Mouse (Mus musculus) left cerebral cortex, adult 8-10 months (tissue): ENCODE data around the gene Slc24a4. TPM values are rescaled to one million over a fixed set of nuclear protein-coding genes. Genes with fewer than 3 reads are reported as not detected.

Experiments used
- DNase-seq, 2 experiments: peaks; one replicate each; pipeline ENCODE4 v3.0.0; 2022; ENCODE audit warnings: low spot score in 2 of 2
- total RNA-seq, 4 experiments: library from RNA; stranded (reverse); gene quantifications; 2 replicates each; pipeline ENCODE4 v1.2.4; 2022

Gene Slc24a4
- total RNA-seq, 4 experiments from 2014 or later, result 47.2 to 53.8 (median 50.8) TPM

DNA sequence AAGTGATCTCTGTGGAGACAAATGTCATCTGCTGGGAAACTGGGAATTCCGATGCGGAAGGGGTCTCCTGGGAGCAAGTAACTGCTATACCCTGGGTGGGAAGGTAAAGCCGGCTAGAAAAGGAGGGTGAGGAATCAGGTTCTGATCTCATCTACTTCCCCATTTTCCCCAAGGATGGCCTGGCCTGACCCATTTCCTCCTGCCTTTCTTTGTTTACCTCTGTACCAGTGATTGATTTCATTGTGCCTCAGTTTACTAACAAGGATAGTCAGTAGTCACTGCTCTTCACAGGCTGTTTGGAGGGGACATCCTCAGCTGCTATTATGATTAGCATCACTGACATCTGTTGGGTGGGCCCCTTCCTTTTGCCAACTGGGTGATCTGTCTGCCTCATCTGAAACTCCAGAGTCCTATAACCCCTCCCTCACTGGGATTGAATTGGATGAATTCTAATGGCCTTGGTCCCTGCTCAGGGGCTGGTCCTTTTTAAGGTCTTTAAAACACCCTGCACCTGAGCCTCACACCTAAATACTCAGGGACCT, 156.2 kb downstream of the Slc24a4 start:
- no peak for DNase-seq

DNA sequence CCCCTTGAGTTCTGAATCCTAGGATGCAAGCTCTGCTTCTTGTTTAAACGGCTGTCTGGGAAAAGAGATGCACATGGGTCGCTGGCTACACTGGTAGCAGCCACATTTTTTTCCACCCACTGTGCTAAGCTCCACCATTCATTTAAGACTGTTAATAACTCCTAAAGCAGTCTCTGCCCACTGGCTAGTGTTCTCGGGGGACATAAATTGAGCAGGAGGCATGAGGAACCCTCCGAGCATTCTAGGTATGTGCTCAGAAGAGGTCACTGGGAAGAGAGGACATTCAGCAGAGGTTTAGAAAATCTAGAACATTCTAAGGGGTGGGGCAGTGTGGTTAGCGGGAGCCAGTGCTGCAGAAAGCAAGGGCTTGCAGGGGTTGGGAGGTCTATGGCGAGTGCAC, 156.8 kb downstream of the Slc24a4 start:
- DNase-seq, result no peak

DNA sequence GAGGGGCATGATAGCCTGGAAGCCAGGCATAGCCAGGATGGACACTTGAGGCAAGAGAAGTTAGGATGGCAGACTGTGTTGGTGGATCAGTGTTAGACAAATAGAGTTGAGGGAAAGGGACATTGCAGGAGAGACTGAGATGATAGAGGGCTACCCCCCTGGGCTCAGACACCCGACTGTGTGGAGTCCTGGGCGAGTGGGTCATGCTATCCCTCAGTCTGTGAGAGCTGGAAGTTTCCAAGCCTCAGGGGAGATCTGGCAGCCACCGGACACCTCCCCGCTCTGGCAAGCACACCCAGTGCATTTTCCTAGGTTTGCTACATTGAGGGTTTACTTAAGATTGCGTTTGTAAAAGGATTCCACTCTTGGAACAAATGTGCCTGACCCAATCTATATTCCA, 157.2 kb downstream of the Slc24a4 start:
- no peak for DNase-seq

DNA sequence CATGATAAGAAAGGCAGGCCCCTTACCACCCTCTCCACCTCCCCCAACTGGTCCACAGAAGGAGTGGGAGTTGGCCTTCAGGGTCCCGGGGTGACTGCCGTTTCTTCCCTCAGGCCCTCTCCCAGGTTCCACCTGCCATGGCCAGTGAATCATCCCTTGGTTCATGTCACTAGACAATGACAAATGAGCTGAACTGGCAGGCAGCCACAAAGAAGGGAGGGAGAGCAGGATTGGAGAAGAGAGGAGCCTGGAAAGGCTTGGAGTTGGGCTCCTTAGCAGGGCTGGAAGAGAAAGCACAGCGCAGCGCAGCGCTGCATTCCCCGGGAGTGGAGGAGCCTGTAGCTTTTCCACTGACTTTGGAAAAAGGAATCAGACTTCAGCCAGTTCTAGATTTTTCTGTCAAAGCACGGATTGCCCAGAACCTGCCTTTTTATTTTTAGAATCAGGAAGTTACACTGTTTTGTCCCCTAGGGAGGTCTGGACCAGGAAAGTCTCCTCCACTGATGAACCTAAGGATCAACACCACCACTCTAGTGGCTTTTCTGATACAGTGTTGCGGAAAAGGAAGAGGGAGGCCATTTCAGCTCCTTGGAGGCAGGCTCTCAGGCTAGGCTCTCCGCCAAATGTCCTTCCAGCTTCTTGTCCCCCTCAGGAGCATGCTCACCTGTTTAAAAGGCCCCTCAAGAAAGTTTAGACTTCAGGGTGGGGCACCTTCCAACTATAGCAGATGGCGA, 158.3 kb downstream of the Slc24a4 start:
- no peak for DNase-seq

DNA sequence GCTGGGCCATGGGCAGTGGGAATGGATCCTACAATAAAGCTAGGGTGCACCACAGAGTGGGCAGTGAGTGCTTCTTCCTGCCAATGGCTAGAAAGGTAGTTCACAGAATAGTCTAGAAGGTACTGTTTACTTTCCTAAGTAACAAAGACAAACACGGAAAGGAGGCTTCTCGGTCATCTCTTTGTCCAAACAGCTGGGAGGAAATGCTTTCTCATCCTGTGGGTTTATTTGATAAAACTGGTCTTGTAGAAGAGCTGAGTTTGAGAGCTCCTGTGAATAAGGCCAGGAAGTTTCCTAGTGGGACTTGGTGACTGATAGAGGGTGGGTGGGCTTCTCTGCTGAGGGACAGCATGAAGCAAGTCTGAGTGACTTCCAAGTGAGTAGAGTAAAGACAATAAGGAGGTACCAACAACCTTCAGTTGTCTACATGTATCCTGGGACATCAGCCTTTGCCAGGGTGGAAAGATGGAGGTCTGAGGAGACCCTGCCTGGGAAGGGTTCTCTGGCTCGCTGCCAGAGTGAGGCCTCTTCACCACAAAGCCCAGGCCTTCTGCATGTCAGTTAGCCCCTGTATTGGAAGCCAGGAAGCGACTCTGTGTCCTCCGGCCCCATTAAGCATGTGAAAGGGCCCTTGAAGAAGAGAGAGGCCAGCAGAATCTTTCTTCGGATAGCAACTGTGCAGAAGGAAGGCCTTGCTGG, 159.5 kb downstream of the Slc24a4 start:
- DNase-seq, result no peak

DNA sequence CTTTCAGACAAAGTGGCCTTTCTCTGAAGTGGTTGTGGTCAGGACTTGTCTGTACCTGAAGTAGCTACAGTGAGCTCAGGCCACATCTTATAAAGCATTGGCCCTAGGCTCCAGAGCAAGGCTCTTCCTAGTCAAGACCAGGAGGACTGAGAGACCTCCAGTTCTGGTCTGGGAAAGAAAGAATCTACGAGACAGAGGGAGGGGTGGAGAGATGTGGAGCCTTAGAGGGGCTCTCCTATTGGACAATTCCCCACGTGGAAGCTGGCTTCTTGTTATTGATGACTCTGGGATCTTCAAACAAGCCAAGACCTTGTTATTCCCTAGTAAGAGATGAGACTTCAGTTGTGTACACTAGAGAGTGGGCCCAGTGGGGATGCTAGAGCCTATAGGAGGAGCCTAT, 160.3 kb downstream of the Slc24a4 start:
- DNase-seq, result no peak

DNA sequence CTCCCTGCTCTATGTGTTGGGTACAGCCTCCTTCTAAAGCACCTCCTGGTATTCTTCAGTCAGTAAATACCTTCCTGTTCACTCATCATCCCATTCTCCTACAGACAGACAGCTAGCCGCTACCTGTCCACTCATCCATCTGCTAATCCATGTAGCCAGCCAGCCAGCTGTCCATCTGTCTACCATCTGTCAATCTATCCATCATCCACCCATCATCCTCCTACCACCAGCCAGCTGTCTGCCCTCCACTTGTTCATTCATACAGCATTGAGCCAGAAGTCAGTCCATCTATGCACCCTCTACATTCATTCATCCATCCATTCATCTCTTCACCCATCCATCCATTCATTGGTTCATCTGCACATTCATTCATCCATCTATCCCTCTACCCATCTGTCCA, 161.0 kb downstream of the Slc24a4 start:
- DNase-seq, result no peak

DNA sequence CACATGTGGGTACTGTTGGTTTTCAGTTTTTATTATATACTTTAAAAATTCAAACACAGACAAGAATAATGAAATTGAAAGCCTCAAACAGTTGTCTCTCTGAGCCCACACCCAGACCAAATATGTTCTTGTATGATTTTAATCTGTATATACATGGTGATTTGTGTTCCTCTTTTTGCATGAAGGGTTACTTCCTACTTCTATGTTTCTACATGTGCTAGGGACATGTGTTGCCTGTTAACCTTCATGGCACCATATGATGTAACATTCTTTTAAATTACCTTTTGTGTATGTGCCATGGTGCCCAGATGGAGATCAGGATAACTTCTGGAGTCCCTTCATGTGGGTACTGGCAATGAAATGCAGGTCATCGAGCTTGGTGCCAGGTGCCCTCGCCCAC, 162.1 kb downstream of the Slc24a4 start:
- DNase-seq, result no peak

DNA sequence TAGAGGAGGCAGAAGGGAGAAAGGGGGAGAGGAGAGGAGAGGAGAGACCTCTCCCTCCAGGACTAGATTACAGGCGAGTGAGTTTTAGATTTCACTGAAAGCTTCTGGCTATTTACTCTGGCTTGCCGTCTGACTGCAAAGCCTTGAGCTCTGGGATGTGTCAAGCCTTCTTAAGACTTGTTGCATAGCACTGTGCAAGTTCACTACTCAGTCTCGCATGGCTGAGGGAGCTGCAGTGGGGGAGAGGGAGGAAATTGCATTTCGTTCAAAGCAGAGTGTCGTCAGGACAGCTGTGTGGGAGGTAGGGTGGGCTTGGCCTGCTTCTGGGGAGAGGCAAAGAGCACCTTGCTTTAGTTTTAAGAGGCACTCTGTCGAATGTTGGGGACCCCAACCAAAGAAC, 163.2 kb downstream of the Slc24a4 start:
- no peak for DNase-seq

DNA sequence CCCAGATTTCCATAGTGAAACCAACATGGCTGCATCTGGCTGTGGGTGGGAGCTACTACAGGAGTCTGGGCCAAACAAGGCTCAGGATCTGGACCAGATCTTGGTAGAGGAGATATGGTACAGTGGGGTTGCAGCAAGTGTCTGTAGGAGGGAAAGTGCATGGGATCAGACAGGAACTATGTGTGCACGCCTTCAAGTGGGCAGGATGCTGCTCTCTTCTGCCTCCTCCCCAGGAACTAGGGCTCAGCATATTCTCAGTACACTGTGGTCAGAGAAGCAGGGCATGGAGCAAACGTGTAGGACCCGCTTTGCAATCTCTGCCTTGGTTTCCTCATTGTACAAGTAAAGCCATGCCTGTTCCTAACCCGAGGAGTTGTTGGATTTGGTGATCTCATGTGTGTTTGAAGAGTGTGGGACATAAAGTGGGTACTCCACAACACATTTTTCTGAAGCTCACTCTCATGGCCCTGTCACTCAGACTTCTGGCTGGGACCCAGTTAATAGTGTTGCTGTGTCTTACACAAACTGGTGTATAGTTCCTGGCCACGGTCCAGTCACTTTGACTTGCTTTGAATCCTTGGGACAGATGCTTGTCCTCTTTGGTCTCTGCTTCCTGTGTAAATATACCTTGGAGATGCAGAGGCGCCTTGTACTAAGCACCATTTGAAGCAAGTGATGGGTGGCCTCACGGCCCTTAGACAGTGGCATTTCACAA, 164.1 kb downstream of the Slc24a4 start:
- DNase-seq, result no peak

DNA sequence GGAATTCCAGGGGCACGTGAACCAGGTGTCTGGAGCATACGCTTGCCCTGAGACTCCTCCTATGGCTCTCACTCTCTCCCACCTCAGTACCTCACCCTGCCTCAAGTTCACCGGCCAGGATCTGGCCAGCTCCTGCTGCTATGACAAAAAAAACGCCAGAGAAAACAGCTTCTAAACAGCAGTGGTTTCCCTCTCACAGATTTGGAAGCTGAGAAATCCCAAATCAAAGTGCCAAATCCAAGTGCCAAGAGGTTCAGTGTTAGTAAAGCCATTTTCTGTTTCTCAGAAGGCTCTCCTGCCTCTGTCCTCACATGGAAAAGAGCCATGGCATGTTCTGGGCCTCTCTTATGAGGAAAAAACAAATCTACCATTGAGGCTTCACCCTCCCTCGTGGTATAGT, 166.1 kb downstream of the Slc24a4 start:
- no peak for DNase-seq

DNA sequence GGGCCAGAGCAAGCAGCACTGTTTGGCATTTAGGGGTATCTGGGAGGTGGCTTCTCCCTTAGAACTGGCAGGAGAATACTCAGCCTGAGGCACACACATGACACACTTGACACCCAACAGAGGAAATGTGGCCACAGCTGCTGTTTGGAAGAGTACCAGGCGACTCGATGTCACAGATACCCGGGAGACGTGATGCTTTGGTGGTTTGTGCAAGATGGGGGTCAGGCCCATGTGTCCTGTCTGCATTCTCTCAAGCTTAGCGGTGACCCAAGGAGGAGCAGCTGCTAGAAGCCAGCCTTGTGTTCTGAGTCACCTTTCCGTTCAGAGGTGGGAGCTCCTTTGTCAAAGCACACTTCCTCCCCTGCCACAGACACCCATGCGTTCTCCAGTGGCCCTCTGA, 166.7 kb downstream of the Slc24a4 start:
- DNase-seq, result no peak

DNA sequence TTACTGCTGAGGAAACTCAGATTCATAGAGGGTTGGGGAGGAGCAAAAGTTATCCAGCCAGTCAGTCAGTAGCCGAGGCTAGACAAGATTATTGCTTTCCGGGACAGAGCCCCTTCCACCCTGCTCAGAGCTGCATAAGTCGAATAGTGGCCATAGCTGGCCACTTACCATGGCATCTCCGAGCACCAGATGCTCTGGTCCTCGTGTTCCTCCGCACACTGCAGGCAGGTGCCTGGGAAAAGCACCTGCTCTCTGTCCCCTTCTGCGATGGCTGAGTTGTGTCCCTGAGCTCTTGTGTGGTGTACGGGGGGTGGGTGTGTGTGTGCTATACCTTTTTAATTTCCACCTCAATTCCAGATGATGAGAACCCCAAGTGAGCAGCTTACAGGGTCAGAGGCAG, 167.1 kb downstream of the Slc24a4 start:
- DNase-seq, result no peak

DNA sequence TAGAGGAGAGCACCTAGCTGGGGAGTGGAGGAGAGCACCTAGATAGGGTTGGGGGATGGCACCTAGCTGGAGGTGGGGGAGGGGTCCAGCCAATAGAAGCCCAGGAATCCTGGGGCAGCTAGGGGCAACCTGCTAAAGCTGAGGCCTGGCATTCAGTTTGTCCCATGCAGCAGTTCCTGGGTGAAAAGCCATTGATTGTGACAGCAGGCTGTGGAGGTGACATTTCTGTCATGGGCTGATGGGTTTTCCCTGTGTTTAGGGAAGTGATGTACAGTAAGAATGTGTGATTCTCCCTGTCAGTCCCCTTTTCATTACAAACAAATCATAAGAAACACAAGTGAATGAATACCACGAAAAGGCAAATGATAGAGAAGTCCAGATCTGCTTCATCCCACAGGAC, 167.8 kb downstream of the Slc24a4 start:
- no peak for DNase-seq

DNA sequence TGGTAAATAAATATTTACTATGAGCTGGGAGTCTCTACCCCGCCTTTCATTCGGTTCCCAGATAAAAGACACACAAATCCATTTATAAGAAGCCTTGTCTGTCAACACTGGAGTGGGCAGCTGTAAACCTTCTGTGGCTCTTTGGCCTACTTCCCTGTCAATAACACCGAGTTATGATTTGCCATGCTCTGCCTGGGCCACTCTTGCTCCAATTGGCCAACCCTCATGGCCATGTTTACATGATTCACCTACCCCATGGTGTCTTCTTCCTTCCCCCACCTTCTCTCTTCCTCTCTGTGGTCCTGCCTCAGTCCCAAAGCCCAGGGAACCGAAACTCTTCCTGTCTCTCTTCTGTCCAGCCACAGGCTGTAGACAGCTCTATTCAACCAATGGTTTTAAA, 168.4 kb downstream of the Slc24a4 start:
- DNase-seq, result no peak

DNA sequence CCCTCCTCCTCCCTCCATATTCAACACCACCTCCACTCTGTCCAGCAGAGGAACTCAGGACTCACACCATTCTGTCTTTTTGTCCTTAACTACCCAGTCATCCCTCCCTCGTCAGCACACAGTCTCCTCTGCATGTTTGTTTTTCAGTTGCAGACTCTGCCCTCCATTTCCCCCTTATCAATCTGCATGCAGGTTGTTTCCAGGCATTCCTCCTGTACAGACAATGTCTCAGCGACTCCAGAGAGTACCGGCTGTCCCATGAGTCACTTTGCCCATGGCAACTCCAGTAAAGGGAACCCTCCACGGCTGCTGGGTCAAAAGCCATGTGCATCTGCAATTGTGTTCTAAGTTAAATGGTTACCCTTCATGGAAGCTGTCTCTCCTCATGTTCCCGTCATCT, 170.7 kb downstream of the Slc24a4 start:
- DNase-seq, result no peak

DNA sequence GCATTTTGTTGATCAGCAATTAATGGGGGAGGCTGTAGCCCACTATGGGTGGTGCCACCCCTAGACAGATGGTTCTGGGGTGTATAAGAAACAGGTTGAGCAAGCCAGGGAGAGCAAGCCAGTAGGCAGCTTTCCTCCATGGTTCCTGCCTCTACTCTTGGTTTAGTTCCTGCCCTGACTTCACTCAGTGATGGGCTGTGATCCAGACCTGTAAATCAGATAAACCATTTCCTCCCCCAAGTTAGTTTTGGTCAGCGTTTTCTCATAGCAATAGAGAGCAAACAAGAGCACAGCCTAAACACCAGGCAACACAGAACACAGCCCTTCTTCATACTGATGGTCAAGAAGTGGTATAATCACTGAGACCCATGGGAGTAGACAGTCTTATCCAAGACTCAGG, 173.1 kb downstream of the Slc24a4 start:
- no peak for DNase-seq

DNA sequence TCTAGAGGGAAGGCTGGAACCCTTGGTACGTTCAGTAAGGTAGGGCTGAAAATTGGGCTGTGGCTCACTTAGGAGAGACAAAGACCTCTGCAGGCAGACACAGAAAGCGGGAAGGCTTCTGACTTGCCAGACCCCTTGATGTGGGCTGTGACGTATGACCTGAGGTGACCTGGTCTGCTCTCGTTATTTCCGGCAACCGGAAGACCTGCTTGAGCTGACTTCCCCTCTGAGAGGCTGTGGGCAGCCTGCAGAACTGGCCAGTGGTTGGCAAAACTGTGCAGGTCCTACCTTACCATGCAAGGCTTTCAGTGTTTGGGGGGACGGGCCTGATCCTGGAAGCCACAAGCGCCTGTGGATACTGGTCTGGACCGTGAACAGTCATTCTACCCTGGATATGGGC, 173.8 kb downstream of the Slc24a4 start:
- no peak for DNase-seq

DNA sequence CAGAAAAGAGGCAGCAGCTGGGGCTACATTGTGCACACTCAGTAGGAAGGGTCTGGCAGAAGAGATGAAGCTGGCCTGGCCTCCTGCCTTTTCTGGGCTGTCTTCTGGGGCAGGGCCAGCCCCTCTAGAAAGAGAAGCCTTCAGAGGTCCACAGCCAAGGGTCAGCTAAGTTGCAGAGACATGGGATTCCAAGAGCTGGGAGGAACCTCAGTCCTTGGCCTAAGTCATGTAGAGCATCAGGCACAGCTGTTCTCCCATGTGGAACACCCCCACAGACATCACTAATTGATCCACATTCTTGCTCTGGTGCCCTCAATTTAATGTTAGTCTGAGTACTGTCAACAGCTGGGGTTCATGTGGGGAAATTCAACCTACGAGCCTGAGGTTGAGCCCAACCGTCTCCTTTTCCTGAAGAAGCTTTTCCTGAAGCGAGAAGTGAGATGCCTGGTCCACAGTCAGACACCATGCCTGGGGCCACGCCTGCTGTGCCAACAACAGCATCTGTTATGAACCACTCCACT, 174.4 kb downstream of the Slc24a4 start:
- no peak for DNase-seq

DNA sequence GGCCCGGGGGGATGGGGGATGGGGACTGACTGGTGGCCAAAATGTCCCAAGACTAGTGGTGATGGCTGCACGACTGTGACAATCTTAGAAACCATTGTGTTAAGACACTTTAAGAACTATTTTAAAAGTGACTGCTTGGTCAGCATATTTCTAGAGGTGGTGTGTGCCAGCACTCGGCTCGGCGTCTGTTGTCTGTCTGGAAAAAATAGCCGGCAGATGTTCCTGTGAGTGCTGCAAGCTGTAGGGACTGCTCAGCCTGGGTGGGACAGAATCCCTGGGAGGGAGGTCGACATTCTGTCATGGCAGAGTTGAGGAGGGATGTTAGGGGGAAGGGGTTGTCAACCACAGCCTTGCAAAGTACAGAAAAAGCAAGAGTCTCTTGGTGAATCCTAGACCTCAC, 175.3 kb downstream of the Slc24a4 start:
- DNase-seq, result no peak

DNA sequence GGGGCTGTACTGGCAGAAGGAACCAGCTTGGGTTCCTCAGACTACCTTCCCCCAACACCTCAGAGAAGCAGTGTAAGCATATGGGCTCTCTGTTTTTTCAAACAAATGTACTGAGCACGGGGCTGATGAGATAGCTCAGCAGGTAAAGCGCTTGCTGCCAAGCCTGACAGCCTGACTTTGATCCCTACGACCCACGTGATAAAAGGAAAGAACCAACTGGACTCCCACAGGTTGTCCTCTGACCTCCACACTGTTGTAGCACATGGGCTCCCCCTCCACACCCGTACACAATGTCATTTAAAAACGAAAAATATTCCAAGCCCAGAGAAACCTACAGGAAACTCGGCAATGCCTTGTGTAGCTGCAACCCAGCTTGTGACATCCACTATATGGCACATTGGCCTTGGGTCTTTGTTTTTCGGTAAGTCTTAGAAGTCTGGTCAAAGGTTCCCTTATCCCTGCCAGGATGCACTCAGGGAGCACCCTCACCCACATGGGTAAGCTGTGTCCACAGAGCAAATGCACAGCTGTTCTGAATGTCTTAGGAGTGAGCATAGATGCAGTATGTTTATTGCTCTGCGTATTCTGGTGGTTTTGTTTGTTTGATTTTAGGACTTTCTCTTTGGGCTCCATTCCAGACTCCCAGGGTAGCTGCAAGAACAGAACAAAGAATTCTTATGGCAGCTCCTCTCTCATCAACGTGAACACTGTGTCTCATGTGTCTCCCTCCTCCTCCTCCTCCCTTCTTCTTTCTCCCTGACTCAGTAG, 176.7 kb downstream of the Slc24a4 start:
- DNase-seq, result no peak
